Mouse (Mus musculus) cerebellum, adult (tissue): ENCODE data around the gene Olfr482.

Source experiments
- ATAC-seq: cut with Nextera tagmentation; 2 replicates; pipeline ENCODE4 v1.9.2; 2017; ENCODE audit warnings: mild to moderate bottlenecking, moderate library complexity, mixed read lengths; ENCODE audit not compliant: insufficient number of reproducible peaks, low FRiP score, low TSS enrichment

The Olfr482 gene

DNA sequence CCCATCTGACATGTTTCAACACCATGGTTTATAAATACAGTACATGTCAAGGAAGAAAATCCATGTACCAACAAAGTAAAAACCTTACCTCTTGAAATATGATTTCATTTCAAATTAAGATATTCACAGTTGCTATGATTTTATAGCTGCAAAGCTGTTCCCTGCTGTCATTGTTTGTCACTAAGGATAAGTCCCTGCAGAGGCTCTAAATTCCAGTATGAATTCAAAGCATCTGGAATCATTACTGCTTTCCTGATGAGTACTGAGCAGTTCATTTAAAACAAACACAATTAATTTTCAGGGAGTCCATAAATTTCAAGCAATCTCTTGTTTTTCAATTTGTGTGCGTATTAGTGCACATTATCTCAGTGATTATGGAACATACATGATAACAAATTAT lies at the start of gene Olfr482:
Gene Olfr482 (minus strand): TSS at position 101 of the 400 bp plus-strand sequence.
- ATAC-seq, result no peak

- ATAC-seq, result no peak
Measured at GRCm38 (mm10) chr7:108127349-108127748, 30.0 kb upstream of the Olfr482 start, which contains the start of gene Olfr484. Gene Olfr484 (minus strand): TSS chr7:108127449.

DNA sequence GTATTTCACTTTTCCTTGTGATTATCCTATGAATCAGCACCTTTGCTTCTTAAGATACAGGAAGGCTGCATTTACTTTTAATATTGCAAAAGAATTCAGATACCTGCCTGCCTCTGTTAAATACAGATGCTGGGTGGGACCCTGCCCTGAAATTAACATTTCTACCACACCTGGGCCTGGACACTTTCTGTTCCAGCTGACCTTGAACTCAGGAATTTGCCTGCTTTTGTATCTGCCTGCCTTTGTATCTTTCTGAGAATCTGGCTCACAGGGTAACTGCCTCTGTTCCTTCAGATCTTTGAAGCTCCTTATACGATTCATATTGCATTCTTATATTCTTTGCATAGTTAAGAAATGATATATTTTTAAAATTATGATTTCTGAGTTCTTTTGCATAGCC lies 24.0 kb upstream of the Olfr482 start:
- ATAC-seq, result no peak

DNA sequence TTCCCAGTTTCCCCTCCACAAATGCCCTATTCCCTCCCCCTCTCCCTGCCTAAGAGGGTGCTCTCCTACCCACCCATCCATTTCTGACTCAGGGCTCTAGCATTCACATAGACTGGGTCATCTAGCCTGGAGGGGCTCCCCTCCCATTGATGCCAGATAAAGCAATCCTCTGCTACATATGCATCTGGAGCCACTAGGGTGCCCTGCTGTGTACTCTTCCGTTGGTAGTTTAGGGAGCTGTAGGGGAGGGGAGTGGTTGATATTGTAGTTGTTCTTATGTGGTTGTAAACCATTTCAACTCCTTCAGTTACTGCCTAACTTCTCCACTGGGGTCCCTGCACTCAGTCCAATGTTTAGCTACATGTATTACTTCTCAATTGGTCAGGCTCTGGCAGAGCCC lies 23.3 kb upstream of the Olfr482 start:
- no peak for ATAC-seq

GRCm38 (mm10) chr7:108100549-108100948 lies 3.2 kb upstream of the Olfr482 start, which contains the start of gene Olfr483:
Gene Olfr483 (plus strand): TSS chr7:108100849.
- no peak for ATAC-seq

DNA sequence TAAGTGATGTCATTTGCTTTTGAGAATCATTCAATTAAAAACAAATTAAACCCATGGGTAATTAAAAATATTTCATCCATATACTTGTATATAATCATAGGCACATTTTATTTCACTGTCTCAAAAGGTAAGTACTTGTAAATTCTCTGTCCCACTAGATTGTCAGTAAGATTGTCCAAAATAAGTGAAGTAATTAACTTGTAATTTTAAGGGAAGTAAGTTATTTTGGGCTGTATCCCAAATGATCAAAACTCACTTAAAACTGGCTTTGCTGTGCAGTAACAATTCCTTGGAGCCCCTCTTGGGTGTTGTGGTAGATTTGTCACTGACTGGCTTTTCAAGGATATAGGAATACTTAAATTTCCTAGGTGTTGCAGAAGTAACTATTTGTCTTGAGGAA lies 17.8 kb downstream of the Olfr482 start, which contains the start of gene Olfr481:
Gene Olfr481 (plus strand): TSS at position 301 of the 400 bp plus-strand sequence.
- no peak for ATAC-seq

DNA sequence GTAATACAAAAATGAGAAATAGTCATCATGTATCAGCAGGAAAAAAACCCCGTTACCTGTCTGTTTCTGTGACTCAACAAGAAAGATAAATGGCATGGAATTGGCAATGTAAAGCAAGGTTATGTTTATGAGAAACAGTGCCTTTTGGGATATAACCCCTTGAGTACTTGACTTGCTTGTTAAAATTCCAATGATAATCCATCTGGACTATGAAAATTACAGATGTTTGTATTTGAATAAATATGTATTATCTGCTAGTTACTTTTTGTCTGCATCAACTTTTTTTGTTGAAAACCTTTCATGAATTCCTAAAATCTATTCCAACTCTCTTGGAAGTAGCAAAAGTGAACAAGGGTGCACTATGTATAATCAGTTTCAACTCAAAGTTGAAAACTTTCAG lies 30.1 kb downstream of the Olfr482 start, which contains the start of gene Olfr480:
Gene Olfr480 (minus strand): TSS at position 101 of the 400 bp plus-strand sequence.
- no peak for ATAC-seq

- no peak for ATAC-seq
Measured at GRCm38 (mm10) chr7:108050393-108050792, 47.0 kb downstream of the Olfr482 start, which contains the start of gene Olfr479. Gene Olfr479 (plus strand): TSS chr7:108050693.
